Mouse (Mus musculus) stomach, postnatal 0 days (tissue): Measurements from ENCODE around the gene Tjp1.

Experiments used
- CTCF ChIP-seq: IDR thresholded peaks from 2 replicates; pipeline ENCODE4 v1.5.1; 2016; ENCODE audit warnings: antibody characterized with exemption, low read depth, mild to moderate bottlenecking, moderate library complexity
- EP300 ChIP-seq: optimal IDR thresholded peaks from 2 replicates; pipeline ENCODE3; 2016; ENCODE audit warnings: antibody characterized with exemption

GRCm38 (mm10) chr7:65402516-65402915, 125.1 kb downstream of the Tjp1 start:
- TF ChIP-seq CTCF = no peak
- no peak for TF ChIP-seq EP300
